Mouse (Mus musculus): ENCODE measurements around the gene Gm45713. TPM values are rescaled to one million over a fixed set of nuclear protein-coding genes. Genes with fewer than 3 reads are reported as not detected.
A peak's percentile ranks its signal among the peaks of the same experiment; 100 is the strongest.

Gm45713 gene
- polyA plus RNA-seq, 1 experiment from 2014 or later = 0.60 TPM

DNA sequence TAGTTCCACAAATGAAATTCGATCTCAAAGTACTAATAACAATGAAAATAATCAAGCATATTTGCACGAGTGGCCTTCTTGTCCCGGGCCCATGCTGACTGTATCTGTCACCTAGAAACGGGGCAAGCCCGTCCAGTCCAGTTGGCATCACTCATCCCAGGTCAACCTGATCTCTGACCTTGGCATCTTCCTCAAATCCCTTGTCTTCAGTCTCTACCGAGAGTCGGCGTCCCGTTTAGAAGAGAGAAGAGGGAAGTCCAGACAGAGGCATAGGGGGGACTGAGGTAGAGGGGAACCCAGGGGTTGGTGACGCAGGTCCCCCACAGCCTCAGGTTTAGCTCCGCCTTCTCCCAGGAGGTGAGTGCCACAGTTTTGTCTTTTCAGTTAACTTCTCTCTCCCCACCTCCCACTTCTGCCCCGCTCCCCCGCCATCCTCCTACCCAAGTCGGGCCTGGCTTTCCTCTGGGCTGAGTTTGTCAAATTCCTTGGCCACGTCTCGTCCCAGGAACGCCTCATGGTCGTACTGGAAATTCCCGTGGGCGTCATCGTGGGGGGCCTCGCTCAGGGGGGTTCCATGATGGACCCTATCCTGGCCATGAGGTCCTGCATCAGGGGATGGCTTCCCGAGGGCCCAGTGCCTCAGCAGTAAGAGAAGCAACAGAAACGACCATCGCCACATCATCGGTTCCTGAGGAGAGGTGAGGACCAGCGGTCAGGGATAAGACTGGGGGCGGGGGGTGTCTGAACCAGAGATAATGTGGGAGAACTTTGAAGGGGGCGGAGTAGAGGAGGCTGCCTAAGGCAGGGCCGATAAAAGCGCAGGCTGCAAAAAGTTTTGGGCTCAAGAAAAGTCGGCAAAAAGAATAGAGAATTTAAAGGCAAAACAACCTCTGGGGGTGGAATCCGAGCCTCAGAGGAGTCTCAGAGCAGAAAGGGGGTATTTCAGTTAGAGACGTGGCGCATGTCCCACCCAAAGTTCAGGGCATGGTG is 44.7 kb downstream of the Gm45713 start:
- ATAC-seq (ENCODE audit: low read depth) = peak; percentile 62
- peak overlapping the region; percentile 80 for H3K9ac ChIP-seq (ENCODE audit: low read length)
- peak overlapping the region; percentile 64 for H3K4me3 ChIP-seq (ENCODE audit: low read length)
- WGBS = 7% methylated on average over 35 of the region's 35 CpGs
- no peaks in the 10 kb centered on the region for H3K27me3 ChIP-seq (ENCODE audit: control insufficient read depth, insufficient read depth, low read depth, low read length)
- H3K4me1 ChIP-seq (replicated peaks; ENCODE audit: control insufficient read depth, insufficient read depth, low read length) = peaks cover 20% of the 10 kb centered on the region
- peaks cover 22% of the 10 kb centered on the region for H3K36me3 ChIP-seq (ENCODE audit: control insufficient read depth, insufficient read depth, low read length)
- H3K4me2 ChIP-seq (ENCODE audit: low read depth, low read length) = peak overlapping the region; percentile 74
- peak overlapping the region; percentile 81 for H3K27ac ChIP-seq (ENCODE audit: low read length)
- H3K9me3 ChIP-seq (ENCODE audit: control insufficient read depth, low read length) = no peaks in the 10 kb centered on the region

DNA sequence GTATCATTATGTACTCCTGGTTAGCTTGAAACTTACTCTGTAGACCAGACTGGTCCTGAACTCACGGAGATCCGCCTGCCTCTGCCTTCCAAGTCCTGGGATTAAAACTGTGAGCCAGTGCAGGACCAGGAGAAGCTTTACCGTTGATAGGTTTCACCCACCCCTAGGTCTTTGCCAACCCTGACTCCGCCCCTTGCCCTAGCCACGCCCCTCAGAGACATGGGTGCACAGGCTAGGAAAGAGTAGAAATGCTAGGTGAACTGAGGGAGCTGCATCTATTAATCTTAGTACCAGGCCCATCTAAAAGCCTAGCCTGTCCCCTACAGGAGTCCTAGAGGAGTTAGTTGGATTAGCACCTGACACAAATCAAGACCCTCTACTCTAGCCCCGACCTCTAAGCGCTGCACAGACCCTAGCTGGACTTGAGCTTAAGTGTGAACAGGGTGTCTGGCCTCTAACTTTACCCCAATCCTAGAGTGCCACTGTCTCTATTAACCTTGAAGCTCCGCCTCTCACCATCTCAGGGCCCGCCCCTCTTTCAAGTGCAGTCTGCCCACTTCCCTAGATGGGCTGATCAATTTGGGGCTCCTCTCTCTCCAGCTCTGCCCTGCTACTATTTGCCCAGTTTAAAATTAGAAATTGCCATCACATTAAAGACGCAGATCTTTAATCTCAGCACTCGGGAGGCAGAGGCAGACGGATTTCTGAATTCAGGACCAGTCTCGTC is 45.6 kb downstream of the Gm45713 start:
- peak overlapping the region; percentile 74 for H3K4me2 ChIP-seq (ENCODE audit: low read depth, low read length)
- 69% methylated on average over 13 of the region's 13 CpGs for WGBS
- H3K27ac ChIP-seq (ENCODE audit: low read length) = peak overlapping the region; percentile 81

DNA sequence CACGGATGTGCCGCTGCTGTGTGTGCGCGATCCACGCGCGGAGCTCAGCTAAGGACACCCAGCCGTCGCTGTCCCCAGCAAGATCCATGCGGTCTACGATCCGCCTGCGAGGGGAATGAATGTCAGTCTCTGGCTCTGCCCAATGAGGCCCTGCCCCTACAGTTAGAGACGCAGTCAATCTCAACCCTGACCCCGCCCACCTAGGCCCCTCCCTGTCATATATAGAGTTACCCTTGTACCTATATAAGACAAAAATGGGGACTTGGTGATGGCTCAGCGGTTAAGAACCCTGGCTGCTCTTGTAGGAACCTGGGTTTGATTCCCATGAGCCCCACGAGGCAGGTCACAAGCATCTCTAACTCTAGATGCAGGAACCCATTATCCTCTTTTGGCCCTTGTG is 47.4 kb downstream of the Gm45713 start:
- H3K4me3 ChIP-seq (ENCODE audit: low read length) = no peak overlapping the region
- H3K9ac ChIP-seq (ENCODE audit: low read length) = no peak overlapping the region
- peaks cover 19% of the 10 kb centered on the region for H3K4me1 ChIP-seq (replicated peaks; ENCODE audit: control insufficient read depth, insufficient read depth, low read length)
- peaks cover 32% of the 10 kb centered on the region for H3K36me3 ChIP-seq (ENCODE audit: control insufficient read depth, insufficient read depth, low read length)
- H3K4me2 ChIP-seq (ENCODE audit: low read depth, low read length) = no peak overlapping the region
- ATAC-seq (ENCODE audit: low read depth) = no peak
- no peaks in the 10 kb centered on the region for H3K27me3 ChIP-seq (ENCODE audit: control insufficient read depth, insufficient read depth, low read depth, low read length)
- H3K9me3 ChIP-seq (ENCODE audit: control insufficient read depth, low read length) = no peaks in the 10 kb centered on the region
- 89% methylated on average over 17 of the region's 17 CpGs for WGBS
- H3K27ac ChIP-seq (ENCODE audit: low read length) = no peak overlapping the region

More for the DNA sequence above, 45.6 kb downstream of the Gm45713 start:
- Histone ChIP-seq H3K27me3 (ENCODE audit: control insufficient read depth, insufficient read depth, low read depth, low read length) (no peaks in the 10 kb centered on the region), H3K9me3 (ENCODE audit: control insufficient read depth, low read length) (no peaks in the 10 kb centered on the region), H3K4me1 (replicated peaks; ENCODE audit: control insufficient read depth, insufficient read depth, low read length) (peaks cover 20% of the 10 kb centered on the region), H3K9ac (ENCODE audit: low read length) (peak overlapping the region; percentile 80), H3K4me3 (ENCODE audit: low read length) (peak overlapping the region; percentile 64), H3K36me3 (ENCODE audit: control insufficient read depth, insufficient read depth, low read length) (peaks cover 27% of the 10 kb centered on the region)
- ATAC-seq (ENCODE audit: low read depth) = no peak

DNA sequence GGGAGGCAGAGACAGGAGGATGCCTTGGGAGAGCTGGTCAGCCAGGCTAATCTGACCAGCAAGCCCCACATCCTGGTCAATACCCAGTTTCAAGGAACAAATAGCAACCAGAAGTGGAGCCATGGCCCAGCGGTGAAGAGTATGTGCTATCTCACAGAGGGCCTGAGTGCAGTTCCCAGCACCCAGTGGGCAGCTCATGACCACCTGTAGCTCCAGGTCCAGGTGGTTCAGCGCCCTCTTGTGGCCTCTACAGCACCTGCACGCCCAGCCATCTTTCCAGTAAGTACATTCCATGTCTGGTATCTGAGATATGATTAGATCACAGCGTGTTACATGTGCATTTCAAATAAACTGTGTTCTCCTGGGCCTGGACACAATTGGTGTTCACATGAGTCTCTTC is 49.9 kb downstream of the Gm45713 start:
- no peak for ATAC-seq (ENCODE audit: low read depth)
- Histone ChIP-seq H3K9me3 (ENCODE audit: control insufficient read depth, low read length) (no peaks in the 10 kb centered on the region), H3K27ac (ENCODE audit: low read length) (no peak overlapping the region), H3K27me3 (ENCODE audit: control insufficient read depth, insufficient read depth, low read depth, low read length) (no peaks in the 10 kb centered on the region), H3K9ac (ENCODE audit: low read length) (no peak overlapping the region), H3K4me2 (ENCODE audit: low read depth, low read length) (no peak overlapping the region), H3K36me3 (ENCODE audit: control insufficient read depth, insufficient read depth, low read length) (peaks cover 38% of the 10 kb centered on the region), H3K4me3 (ENCODE audit: low read length) (no peak overlapping the region), H3K4me1 (replicated peaks; ENCODE audit: control insufficient read depth, insufficient read depth, low read length) (peaks cover 13% of the 10 kb centered on the region)
- WGBS = 78% methylated on average over 4 of the region's 4 CpGs

DNA sequence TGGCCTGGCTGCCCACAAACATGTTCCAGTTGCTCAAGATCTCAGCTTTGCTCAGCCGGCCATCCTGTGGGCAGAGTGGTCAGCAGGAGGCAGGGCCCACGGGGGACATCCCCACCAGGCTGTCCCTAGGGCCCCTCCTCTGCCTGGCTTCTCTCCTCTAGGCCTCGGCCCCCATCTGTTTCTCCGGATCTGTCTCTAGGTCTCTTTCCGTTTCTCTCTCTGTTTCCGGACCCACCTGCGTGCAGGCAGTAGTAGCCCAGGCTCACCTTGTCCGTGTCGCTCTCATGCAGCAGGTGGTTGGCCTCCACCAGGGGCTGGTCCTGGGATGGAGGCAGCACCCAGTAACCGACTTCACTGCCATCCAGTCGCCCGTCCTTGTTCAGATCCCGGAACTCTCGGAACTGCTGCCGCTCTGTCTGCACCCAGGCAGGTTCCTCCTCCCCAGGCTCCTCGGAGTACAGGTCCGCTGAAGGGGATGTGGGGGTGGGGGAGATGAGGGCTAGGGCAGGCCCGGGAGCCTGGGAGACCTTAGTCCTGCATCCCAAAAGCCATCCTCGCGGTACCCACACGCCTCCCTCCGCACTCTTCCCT is 52.6 kb downstream of the Gm45713 start:
- H3K27ac ChIP-seq (ENCODE audit: low read length) = 0 out of 2 replicates have a peak overlapping the region, but pooled peaks have one; percentile 16
- no peaks in the 10 kb centered on the region for H3K27me3 ChIP-seq (ENCODE audit: control insufficient read depth, insufficient read depth, low read depth, low read length)
- no peak overlapping the region for H3K4me2 ChIP-seq (ENCODE audit: low read depth, low read length)
- no peak for ATAC-seq (ENCODE audit: low read depth)
- no peak overlapping the region for H3K4me3 ChIP-seq (ENCODE audit: low read length)
- 75% methylated on average over 22 of the region's 22 CpGs for WGBS
- H3K36me3 ChIP-seq (ENCODE audit: control insufficient read depth, insufficient read depth, low read length) = peaks cover 34% of the 10 kb centered on the region
- peak overlapping the region; percentile 13; the same call in 1 of the 2 replicates for H3K9ac ChIP-seq (ENCODE audit: low read length)
- no peaks in the 10 kb centered on the region for H3K9me3 ChIP-seq (ENCODE audit: control insufficient read depth, low read length)
- peaks cover 7% of the 10 kb centered on the region; the same call in 1 of the 2 replicates for H3K4me1 ChIP-seq (replicated peaks; ENCODE audit: control insufficient read depth, insufficient read depth, low read length)

DNA sequence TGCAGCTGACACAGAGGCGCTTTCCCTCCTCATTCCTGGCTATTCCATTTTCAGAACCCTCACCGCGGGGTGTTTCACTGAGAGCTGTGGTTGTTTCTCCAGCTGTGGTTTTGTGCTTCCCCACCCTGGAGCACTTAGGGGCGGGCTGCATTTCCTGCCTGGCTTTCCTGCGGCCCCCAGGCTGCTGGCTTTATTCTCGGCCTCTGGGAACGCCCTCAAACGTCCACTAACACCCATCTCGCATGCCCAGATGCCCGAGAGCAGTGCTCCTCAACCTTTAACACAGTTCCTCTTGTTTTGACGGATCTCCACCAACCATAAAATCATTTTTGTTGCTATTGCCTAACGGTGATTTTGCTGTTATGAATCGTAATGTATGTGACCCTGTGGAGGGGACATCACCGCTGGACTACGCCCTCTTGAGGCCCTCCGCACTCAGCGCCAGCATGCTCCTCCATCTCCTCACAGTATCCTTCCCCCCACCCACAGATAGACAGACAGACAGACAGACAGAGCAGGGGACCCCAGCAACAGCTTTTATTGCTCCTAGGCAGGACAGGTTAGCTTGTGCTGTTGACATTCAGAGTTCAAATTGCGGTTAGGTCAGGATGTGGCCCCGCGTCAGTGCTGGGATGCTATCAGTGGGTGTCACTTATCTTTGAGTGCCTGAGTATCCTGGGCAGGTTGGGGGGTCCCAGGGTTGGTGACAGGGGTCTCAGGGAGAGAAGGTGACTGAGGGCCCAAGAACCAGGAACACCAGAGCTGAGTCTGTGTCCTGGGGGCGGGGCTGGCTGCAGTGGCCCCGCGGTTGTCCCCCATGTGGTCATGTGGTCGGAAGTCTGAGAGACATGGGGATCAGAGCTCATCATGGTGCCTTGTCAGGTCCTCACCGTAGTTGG is 53.4 kb downstream of the Gm45713 start:
- Histone ChIP-seq H3K4me1 (replicated peaks; ENCODE audit: control insufficient read depth, insufficient read depth, low read length) (peaks cover 7% of the 10 kb centered on the region; the same call in 1 of the 2 replicates), H3K36me3 (ENCODE audit: control insufficient read depth, insufficient read depth, low read length) (peaks cover 30% of the 10 kb centered on the region), H3K27me3 (ENCODE audit: control insufficient read depth, insufficient read depth, low read depth, low read length) (no peaks in the 10 kb centered on the region), H3K4me3 (ENCODE audit: low read length) (no peak overlapping the region), H3K27ac (ENCODE audit: low read length) (peak overlapping the region; percentile 76), H3K9me3 (ENCODE audit: control insufficient read depth, low read length) (no peaks in the 10 kb centered on the region), H3K9ac (ENCODE audit: low read length) (peak overlapping the region; percentile 45), H3K4me2 (ENCODE audit: low read depth, low read length) (0 out of 2 replicates have a peak overlapping the region, but pooled peaks have one; percentile 14)
- WGBS = 64% methylated on average over 25 of the region's 25 CpGs
- ATAC-seq (ENCODE audit: low read depth) = peak; percentile 30

DNA sequence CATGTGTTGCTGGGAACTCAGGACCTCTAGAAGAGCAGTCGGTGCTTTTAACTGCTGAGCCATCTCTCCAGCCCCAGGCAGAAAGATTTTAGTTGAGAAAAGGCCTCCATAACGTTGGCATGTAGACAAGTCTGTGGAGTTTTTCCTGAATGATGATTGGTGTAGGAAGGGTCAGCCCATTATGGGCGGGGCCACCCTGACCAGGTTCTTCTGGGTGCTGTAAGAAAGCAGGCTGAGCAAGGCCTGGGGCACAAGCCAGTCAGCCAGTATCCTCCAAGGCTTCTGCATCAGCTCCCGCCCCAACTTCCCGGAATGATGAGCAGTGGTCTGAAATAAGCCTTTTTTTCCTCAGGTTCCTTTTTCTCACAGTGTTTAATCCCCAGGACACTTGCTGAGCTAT is 55.0 kb downstream of the Gm45713 start:
- no peak overlapping the region for H3K4me2 ChIP-seq (ENCODE audit: low read depth, low read length)
- peaks cover 7% of the 10 kb centered on the region; the same call in 1 of the 2 replicates for H3K4me1 ChIP-seq (replicated peaks; ENCODE audit: control insufficient read depth, insufficient read depth, low read length)
- H3K4me3 ChIP-seq (ENCODE audit: low read length) = no peak overlapping the region
- H3K36me3 ChIP-seq (ENCODE audit: control insufficient read depth, insufficient read depth, low read length) = peaks cover 28% of the 10 kb centered on the region
- no peak overlapping the region for H3K27ac ChIP-seq (ENCODE audit: low read length)
- 50% methylated on average over 5 of the region's 5 CpGs for WGBS
- ATAC-seq (ENCODE audit: low read depth) = no peak
- H3K9ac ChIP-seq (ENCODE audit: low read length) = no peak overlapping the region
- no peaks in the 10 kb centered on the region for H3K9me3 ChIP-seq (ENCODE audit: control insufficient read depth, low read length)
- H3K27me3 ChIP-seq (ENCODE audit: control insufficient read depth, insufficient read depth, low read depth, low read length) = no peaks in the 10 kb centered on the region

DNA sequence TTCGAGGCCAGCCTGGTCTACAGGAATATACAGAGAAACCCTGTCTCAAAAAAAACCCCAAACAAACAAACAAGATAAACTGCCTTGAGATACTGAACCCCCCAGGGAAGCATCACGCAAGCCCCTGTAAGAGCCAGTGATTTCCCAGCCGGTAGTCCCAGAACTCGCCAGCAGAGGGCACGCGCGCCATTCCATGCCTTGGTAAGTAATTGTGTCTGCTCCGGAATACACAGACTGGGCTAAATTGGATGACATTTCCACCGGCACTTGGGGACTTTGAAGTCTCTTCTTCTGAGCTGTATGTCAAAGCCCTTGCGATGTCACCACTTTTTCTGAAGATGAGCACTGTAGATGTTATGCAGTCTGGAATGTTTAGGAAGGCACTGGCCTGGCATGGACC is 56.2 kb downstream of the Gm45713 start:
- peaks cover 7% of the 10 kb centered on the region; the same call in 1 of the 2 replicates for H3K4me1 ChIP-seq (replicated peaks; ENCODE audit: control insufficient read depth, insufficient read depth, low read length)
- 1% methylated on average over 10 of the region's 10 CpGs for WGBS
- no peak overlapping the region for H3K9ac ChIP-seq (ENCODE audit: low read length)
- H3K27me3 ChIP-seq (ENCODE audit: control insufficient read depth, insufficient read depth, low read depth, low read length) = no peaks in the 10 kb centered on the region
- no peaks in the 10 kb centered on the region for H3K9me3 ChIP-seq (ENCODE audit: control insufficient read depth, low read length)
- H3K36me3 ChIP-seq (ENCODE audit: control insufficient read depth, insufficient read depth, low read length) = peaks cover 29% of the 10 kb centered on the region
- ATAC-seq (ENCODE audit: low read depth) = peak; percentile 65
- no peak overlapping the region for H3K4me3 ChIP-seq (ENCODE audit: low read length)
- H3K27ac ChIP-seq (ENCODE audit: low read length) = no peak overlapping the region
- no peak overlapping the region for H3K4me2 ChIP-seq (ENCODE audit: low read depth, low read length)

Data from lung, embryonic 16.5 days (tissue).